Mouse (Mus musculus): ENCODE data around the gene Stxbp4. TPM values are rescaled to one million over a fixed set of nuclear protein-coding genes. Genes with fewer than 3 reads are reported as not detected.

Gene Stxbp4
- polyA plus RNA-seq, 1 experiment from 2014 or later, result 1.9 TPM

DNA sequence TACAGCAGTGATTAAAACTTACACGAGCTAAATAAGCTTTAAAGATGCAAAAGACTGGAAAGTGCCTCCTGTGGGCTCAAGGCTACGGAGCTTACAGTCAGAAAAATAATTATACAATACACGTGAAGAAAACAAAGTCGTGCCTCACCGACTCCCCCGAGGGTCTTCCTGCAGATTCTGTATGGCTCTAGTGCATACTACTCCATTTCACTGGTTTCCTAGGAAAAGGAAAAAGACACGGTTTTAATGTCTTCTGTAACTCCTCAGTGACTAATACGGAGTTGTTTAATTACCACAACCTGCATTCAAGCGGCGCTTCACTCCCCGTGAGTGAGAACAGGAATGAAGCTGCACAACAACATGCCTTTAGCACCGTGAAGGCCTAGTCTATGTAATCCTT, 15.8 kb downstream of the Stxbp4 start:
- 89% methylated on average over 12 of the region's 12 CpGs for WGBS (ENCODE audit: missing documents)
- H3K36me3 ChIP-seq (ENCODE audit: inconsistent target), result no peaks in the 10 kb centered on the region
- H3K79me2 ChIP-seq (ENCODE audit: inconsistent target), result no peaks in the 10 kb centered on the region
- H3K27ac ChIP-seq, result no peak overlapping the region
- no peak overlapping the region for H3K4me3 ChIP-seq (ENCODE audit: inconsistent target)

DNA sequence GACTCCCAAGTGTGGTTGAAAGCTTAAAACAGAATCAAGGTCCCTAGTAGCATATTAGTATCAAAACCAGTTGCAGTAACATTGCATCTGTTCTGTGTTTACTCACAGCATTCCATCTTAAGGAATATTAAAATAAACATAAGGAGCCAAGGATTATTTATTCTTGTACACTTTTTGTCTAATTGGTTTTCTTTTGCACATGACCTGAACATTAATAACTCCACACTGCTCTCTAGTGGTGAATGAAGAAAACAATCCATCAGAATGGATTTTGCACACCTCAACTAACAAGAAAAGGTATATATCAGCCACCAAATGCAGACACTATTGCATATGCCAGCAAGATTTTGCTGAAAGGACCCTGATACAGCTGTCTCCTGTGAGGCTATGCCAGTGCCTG, 21.5 kb downstream of the Stxbp4 start:
- H3K79me2 ChIP-seq (ENCODE audit: inconsistent target), result no peaks in the 10 kb centered on the region
- no peaks in the 10 kb centered on the region for H3K36me3 ChIP-seq (ENCODE audit: inconsistent target)

DNA sequence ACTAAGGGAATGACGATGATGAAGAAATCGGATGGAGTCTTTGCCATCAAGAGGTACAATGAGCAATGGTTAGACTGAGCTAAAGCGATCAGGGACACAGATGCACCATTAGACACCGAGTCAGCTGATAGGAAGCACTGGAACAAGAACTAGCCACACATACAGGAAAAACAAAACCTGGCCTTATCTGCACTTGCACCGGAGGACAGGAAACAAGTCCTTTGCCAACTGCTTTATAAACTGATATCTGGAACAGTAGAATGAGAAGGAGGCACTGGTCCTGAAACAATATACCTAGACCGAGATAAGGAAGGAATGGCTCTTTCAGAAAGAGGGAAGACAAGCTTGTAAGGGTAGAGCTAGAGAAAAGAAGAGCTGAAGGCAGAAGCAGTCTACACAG, 23.1 kb downstream of the Stxbp4 start:
- H3K36me3 ChIP-seq (ENCODE audit: inconsistent target), result no peaks in the 10 kb centered on the region
- no peak overlapping the region for H3K4me3 ChIP-seq (ENCODE audit: inconsistent target)
- H3K27ac ChIP-seq, result no peak overlapping the region
- H3K79me2 ChIP-seq (ENCODE audit: inconsistent target), result no peaks in the 10 kb centered on the region
- WGBS (ENCODE audit: missing documents), result 41% methylated on average over 6 of the region's 6 CpGs

More for the DNA sequence above, 21.5 kb downstream of the Stxbp4 start:
- Histone ChIP-seq H3K4me3 (ENCODE audit: inconsistent target) (no peak overlapping the region), H3K27ac (no peak overlapping the region)

DNA sequence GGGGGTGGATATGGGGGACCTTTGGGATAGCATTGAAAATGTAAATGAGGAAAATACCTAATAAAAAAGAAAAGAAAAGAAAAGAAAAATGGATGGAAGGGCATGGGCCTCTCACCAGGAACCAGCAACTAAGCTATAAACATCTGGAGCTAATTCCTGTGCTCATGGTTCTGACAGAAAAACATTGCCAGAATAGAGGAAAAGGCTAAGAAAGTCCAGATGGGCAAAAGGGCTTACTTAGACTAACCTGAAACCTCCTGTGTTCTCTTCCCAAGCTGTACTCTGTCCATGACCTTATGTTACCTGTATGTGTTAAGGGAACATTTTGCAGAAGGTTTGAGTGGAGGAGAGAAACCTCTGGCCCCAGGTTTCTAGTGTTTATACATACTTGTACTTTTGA, 25.8 kb downstream of the Stxbp4 start:
- H3K27ac ChIP-seq, result no peak overlapping the region
- H3K36me3 ChIP-seq (ENCODE audit: inconsistent target), result no peaks in the 10 kb centered on the region
- no peaks in the 10 kb centered on the region for H3K79me2 ChIP-seq (ENCODE audit: inconsistent target)
- no peak overlapping the region for H3K4me3 ChIP-seq (ENCODE audit: inconsistent target)

DNA sequence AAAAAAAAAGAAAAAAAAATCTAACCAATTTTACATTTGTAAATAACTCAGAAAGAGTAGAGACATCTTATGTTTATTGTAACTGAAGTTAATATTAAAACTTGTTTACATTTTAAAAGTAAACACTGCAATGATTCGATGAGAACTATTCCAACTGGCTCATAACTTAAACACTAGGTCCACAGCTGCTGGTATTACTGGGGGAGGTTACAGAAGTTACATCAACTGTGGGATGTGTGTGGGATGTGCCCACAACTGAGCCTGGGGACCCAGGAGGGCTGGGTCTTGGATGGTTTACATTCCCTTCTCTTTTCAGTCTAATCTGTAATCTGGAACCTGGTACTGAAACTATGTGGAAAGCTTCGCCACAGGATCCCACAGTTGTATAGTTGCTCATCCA, 34.8 kb downstream of the Stxbp4 start:
- 92% methylated on average over 2 of the region's 2 CpGs for WGBS (ENCODE audit: missing documents)
- H3K4me3 ChIP-seq (ENCODE audit: inconsistent target), result no peak overlapping the region
- H3K36me3 ChIP-seq (ENCODE audit: inconsistent target), result no peaks in the 10 kb centered on the region
- H3K79me2 ChIP-seq (ENCODE audit: inconsistent target), result no peaks in the 10 kb centered on the region
- no peak overlapping the region for H3K27ac ChIP-seq

DNA sequence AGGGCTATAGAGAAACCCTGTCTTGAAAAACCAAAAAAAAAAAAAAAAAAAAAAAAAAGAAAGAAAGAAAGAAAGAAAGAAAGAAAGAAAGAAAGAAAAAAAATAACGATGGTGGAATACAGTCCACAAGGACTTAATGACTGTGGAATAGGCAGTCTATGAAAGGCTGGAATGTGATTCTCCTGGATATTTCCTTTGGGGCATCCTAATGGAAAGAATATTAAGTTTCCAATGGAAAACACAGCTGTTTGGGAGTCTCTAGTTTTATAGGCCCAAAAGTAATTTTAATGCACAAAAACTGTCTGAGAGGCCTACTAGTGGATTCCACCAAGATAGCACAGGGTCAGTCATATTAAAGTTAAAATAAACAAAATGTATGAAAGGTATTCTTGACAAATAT, 42.1 kb downstream of the Stxbp4 start:
- WGBS (ENCODE audit: missing documents), result 100% methylated on average over 1 of the region's 1 CpGs

DNA sequence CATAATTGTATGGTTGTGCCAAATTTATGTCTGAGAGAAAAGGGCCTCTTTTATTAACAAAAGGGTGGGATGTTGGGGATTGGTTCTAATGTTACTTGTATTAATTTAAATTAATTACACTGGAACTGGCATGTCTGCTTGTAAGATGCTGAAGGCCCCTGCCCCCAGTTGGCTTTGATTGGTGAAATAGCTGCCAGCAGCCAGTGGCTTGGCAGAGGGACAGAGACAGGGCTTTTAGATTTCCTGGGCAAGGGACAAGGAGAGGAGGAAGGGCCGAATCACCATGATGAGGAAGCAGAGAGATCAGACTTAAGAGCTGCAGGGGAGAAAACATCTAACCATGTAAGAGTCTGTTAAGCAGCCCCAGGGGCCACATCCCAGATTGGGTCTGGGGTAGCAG, 46.9 kb downstream of the Stxbp4 start:
- Histone ChIP-seq H3K27ac (no peak overlapping the region), H3K4me3 (ENCODE audit: inconsistent target) (no peak overlapping the region), H3K79me2 (ENCODE audit: inconsistent target) (no peaks in the 10 kb centered on the region), H3K36me3 (ENCODE audit: inconsistent target) (no peaks in the 10 kb centered on the region)
- WGBS (ENCODE audit: missing documents), result 21% methylated on average over 1 of the region's 1 CpGs

More for the DNA sequence above, 42.1 kb downstream of the Stxbp4 start:
- Histone ChIP-seq H3K27ac (no peak overlapping the region), H3K4me3 (ENCODE audit: inconsistent target) (no peak overlapping the region), H3K79me2 (ENCODE audit: inconsistent target) (no peaks in the 10 kb centered on the region), H3K36me3 (ENCODE audit: inconsistent target) (no peaks in the 10 kb centered on the region)

DNA sequence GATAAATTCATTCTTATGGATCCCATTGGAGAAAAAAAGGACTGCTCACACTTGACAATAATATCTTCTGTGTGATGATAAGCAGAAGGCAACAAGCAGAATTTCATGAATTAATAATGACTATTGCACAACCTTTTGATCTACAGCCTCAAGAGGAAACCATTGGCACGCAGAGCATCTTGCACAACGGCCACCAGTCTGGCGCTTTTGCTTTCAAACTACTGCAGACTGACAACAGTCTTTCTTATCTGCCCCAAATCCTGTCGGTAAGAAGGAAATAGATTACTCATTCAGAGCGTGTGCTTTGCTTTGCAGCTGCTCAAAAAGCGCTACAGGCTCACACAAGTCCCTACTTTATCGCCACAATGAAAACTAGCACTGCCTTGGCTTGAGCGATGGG, 51.7 kb downstream of the Stxbp4 start:
- H3K27ac ChIP-seq, result no peak overlapping the region
- H3K36me3 ChIP-seq (ENCODE audit: inconsistent target), result no peaks in the 10 kb centered on the region
- WGBS (ENCODE audit: missing documents), result 6% methylated on average over 8 of the region's 8 CpGs
- H3K79me2 ChIP-seq (ENCODE audit: inconsistent target), result no peaks in the 10 kb centered on the region
- no peak overlapping the region for H3K4me3 ChIP-seq (ENCODE audit: inconsistent target)

DNA sequence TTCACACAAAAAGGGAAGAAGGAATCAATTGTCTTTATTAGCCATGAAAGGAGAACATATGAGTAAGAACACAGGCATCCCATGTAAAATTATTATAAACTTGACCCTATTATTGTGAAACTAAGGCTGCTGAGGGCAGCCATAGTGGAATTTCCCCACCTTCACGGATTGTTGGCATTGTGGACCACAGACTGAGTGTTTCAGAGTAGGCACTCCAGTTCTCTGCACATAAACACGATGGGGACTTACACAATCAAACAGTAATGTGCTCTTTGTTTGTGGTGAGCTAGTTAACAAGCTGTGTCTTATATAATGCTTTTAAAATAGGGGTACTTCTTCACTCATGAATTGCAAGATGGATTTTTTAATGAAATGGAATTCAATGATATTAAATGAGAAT, 52.1 kb downstream of the Stxbp4 start:
- 19% methylated on average over 2 of the region's 2 CpGs for WGBS (ENCODE audit: missing documents)
- no peaks in the 10 kb centered on the region for H3K79me2 ChIP-seq (ENCODE audit: inconsistent target)
- no peaks in the 10 kb centered on the region for H3K36me3 ChIP-seq (ENCODE audit: inconsistent target)
- no peak overlapping the region for H3K27ac ChIP-seq
- H3K4me3 ChIP-seq (ENCODE audit: inconsistent target), result no peak overlapping the region

DNA sequence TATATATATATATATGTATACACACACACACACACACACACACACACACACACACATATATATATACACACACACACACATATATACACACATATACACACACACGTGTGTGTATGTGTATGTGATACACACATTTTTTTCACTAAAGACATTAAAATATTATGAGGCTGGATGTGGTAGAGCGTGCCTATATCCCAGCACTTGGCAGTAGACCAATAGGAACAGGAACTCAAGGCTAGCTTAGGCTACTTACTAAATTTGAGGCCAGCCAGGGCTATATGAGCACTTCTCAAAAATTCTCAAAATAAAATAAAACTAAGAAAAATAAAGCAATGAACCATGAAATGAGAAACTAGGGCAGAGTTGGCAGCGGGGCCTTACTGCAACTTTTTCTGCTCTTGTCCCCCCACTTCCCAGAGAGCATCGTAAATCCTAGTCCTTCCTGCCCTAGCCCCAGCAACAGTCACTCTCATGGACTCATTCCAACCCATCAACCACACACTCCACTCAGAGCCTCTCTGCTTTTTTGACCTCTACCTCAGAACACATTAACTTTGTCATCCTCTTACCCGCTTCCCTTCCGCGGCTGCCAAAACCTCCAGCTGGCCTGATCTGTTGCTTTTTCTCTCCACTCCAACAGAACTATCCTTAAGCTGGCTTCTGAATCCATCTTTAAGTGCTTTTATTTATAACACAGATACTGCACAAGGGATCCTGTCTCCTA, 60.7 kb downstream of the Stxbp4 start:
- WGBS (ENCODE audit: missing documents), result 40% methylated on average over 6 of the region's 7 CpGs

DNA sequence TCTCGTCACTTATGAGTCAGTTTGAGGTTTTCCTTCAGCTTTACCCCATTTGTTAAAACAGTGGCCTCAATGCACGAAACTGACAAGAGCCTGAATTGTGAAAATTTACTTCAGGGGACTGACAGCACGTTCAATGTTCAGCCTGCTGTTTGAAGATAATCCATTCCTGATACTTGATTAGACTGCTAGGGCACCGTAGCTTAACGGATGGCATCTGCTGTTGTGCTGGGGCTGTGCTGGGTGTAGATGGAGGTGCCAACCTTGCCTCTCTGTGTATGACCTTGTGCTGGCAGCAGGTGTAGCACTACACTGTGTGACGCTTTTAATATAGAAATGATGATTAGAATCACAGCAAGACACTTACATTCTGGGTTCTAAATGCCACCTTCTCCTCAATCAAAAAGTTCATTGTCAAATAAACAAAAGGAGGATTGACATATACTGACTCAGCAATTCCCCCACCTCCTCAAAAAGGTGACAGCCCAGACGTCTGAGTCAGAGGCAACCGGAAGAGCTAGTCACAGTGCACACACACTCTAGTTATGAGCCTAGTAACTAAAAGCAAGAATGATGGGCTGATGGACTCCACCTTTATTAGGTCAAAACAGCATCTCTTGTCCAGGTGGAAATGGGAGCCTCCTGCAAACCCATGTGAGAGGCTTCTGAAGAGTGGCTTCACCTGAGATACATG, 61.5 kb downstream of the Stxbp4 start:
- H3K36me3 ChIP-seq (ENCODE audit: inconsistent target), result no peaks in the 10 kb centered on the region
- no peak overlapping the region for H3K4me3 ChIP-seq (ENCODE audit: inconsistent target)
- 57% methylated on average over 8 of the region's 8 CpGs for WGBS (ENCODE audit: missing documents)
- no peaks in the 10 kb centered on the region for H3K79me2 ChIP-seq (ENCODE audit: inconsistent target)
- H3K27ac ChIP-seq, result no peak overlapping the region

More for the DNA sequence above, 60.7 kb downstream of the Stxbp4 start:
- Histone ChIP-seq H3K4me3 (ENCODE audit: inconsistent target) (no peak overlapping the region), H3K79me2 (ENCODE audit: inconsistent target) (no peaks in the 10 kb centered on the region), H3K36me3 (ENCODE audit: inconsistent target) (no peaks in the 10 kb centered on the region), H3K27ac (no peak overlapping the region)

DNA sequence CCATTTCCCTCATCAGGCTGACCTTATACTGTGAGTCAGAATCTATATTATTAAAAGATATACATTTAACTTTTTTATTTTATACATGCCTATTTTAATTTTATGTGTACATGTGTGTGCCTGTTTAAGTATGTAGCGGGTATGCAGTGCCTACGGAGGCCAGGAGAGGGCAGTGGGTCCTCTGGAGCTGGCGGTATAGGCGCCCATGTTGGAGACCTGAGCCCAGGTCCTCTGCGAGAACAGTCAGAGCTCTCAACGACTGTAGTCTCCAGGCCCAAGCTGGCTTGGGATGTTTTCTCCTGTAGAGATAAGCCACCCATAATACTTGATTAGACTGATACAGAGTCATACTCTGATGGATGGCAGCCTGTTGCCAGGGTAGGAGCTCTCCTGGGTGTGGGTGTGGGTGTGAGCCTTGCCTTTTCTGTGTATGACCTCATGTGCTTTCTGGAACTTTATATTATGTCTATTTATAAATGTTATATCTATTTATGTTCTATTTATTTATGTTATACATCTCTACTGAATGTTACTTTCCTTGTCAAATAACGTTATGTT, 62.3 kb downstream of the Stxbp4 start:
- no peaks in the 10 kb centered on the region for H3K79me2 ChIP-seq (ENCODE audit: inconsistent target)
- WGBS (ENCODE audit: missing documents), result 95% methylated on average over 7 of the region's 7 CpGs
- H3K36me3 ChIP-seq (ENCODE audit: inconsistent target), result no peaks in the 10 kb centered on the region
- no peak overlapping the region for H3K4me3 ChIP-seq (ENCODE audit: inconsistent target)
- no peak overlapping the region for H3K27ac ChIP-seq

DNA sequence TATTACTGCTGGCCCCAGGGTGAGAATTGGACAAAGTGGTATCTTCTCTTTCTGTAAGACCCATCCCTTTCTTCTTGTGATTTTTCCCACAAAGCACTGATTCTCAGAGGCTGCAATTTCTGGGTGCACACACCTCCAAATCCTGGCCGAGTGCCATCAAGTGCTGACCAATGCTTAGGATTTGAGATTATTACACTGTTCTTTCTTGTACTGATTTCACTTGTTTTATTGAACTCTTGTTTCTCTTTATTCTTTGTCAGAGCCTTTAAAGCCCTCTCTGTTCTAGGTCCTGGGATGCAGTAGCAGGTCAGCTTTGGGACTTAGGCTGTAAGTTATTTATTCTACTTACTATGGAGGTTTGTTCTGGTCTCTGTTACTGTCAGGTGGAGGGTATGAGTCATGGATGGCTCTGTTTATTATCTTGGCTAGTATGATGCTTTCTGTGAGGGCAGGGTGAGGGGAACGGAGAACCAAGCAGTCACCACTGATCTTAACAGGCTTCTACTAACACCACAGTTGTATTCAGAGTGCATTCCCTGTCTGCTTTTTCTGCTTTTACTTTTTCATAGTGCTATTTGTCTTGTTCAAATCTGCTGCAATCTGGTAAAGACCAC, 67.1 kb downstream of the Stxbp4 start:
- no peaks in the 10 kb centered on the region for H3K36me3 ChIP-seq (ENCODE audit: inconsistent target)

DNA sequence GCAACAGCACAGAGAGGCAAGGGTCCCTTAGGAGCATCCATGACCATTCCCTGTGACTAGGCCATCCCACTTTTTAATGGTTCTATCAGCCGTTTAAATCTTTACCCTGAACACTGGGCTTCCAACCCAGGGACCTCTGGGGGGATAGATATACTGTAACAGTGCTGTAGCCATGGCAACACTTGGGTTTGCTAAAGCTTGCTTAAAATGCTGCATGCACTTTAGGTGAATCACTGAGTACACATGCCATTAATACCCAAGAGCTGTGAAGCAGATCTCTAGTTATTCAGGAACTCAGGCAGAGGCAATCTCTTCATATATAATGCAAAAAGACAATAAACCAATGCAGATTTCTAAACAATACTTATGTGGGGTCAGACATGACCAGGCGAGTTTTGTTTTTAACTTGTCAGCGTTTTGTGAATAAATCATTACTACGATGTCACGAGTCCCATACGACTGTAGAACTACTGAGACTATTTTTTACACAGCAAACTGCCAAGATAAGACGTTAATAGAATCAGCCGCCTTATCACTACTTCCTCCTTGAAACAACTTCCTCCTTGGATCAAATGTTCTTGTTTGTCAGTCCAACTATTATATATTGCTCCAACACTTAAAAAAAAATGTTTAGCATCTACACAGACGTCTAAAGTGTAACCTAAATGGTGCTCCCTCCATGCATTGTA, 79.4 kb downstream of the Stxbp4 start:
- Histone ChIP-seq H3K4me3 (ENCODE audit: inconsistent target) (no peak overlapping the region), H3K36me3 (ENCODE audit: inconsistent target) (no peaks in the 10 kb centered on the region), H3K79me2 (ENCODE audit: inconsistent target) (no peaks in the 10 kb centered on the region), H3K27ac (peak overlapping the region; percentile 72)
- 3% methylated on average over 9 of the region's 9 CpGs for WGBS (ENCODE audit: missing documents)

More for the DNA sequence above, 67.1 kb downstream of the Stxbp4 start:
- 87% methylated on average over 2 of the region's 2 CpGs for WGBS (ENCODE audit: missing documents)
- Histone ChIP-seq H3K27ac (no peak overlapping the region), H3K79me2 (ENCODE audit: inconsistent target) (no peaks in the 10 kb centered on the region), H3K4me3 (ENCODE audit: inconsistent target) (no peak overlapping the region)

DNA sequence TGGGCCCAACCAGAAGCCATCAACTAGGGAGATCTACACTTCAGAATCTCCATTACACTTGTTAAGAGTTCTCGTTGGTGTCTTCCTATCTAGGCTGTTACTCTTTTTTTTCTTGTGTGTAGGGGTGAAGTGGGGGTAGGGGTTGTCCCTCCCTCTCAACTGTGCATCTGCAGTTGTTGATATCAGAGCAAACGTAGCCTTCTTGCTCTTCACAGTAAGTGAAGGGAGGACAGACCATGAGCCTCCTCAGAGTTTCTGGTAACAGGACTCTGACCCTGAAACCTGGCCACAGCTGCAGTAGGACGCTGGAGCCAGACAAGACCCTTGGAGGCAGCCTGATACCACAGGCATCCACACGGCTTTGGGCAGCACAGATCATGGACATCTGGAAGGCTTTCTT, 81.4 kb downstream of the Stxbp4 start:
- Histone ChIP-seq H3K27ac (no peak overlapping the region), H3K79me2 (ENCODE audit: inconsistent target) (no peaks in the 10 kb centered on the region), H3K4me3 (ENCODE audit: inconsistent target) (no peak overlapping the region), H3K36me3 (ENCODE audit: inconsistent target) (no peaks in the 10 kb centered on the region)
- WGBS (ENCODE audit: missing documents), result 74% methylated on average over 4 of the region's 4 CpGs
